Mouse (Mus musculus) kidney, embryonic 15.5 days (tissue): Measurements from ENCODE around the gene Tbx20. TPM values are rescaled to one million over a fixed set of nuclear protein-coding genes. Genes with fewer than 3 reads are reported as not detected.

Experiments
- ATAC-seq: fragments of 200-750 bp; cut with Nextera tagmentation; replicated peaks from 2 replicates; pipeline ENCODE4 v1.8.0; 2017; ENCODE audit warnings: moderate TSS enrichment; ENCODE audit not compliant: low FRiP score
- H3K27ac ChIP-seq: fragments of 300-500 bp; sonication (generic); 2 replicates; pipeline ENCODE4 v1.5.1; 2015; ENCODE audit warnings: mild to moderate bottlenecking, inconsistent platforms
- H3K27me3 ChIP-seq: fragments of 300-500 bp; sonication (generic); 2 replicates; pipeline ENCODE4 v1.6.1; 2015; ENCODE audit warnings: inconsistent platforms
- H3K36me3 ChIP-seq: fragments of 300-500 bp; sonication (generic); 2 replicates; pipeline ENCODE4 v1.6.1; 2015; ENCODE audit warnings: inconsistent platforms
- H3K4me1 ChIP-seq: fragments of 300-500 bp; sonication (generic); 2 replicates; pipeline ENCODE4 v1.6.1; 2015; ENCODE audit warnings: inconsistent platforms
- H3K4me2 ChIP-seq: fragments of 300-500 bp; sonication (generic); 2 replicates; pipeline ENCODE4 v1.6.1; 2015; ENCODE audit warnings: moderate library complexity, mild to moderate bottlenecking, inconsistent platforms
- H3K4me3 ChIP-seq: fragments of 300-500 bp; sonication (generic); replicated peaks from 2 replicates; pipeline ENCODE4 v1.5.1; 2015; ENCODE audit warnings: mild to moderate bottlenecking, inconsistent platforms
- H3K9ac ChIP-seq: fragments of 300-500 bp; sonication (generic); 2 replicates; pipeline ENCODE4 v1.6.1; 2015; ENCODE audit warnings: mild to moderate bottlenecking, inconsistent platforms
- H3K9me3 ChIP-seq: fragments of 300-500 bp; sonication (generic); replicated peaks from 2 replicates; pipeline ENCODE4 v1.6.1; 2016; ENCODE audit warnings: inconsistent platforms
- WGBS: fragments of 180-500 bp; shearing (Covaris S2); methylation state at CpG from one replicate; pipeline ENCODE4 v1.1.7; 2015; ENCODE audit warnings: mixed read lengths; 5-methylcytosine and 5-hydroxymethylcytosine counted together
- polyA plus RNA-seq: library from polyadenylated mRNA; unstranded; fragments of >200 nt; fragmentation: Nextera tagmentation; extraction: Ambion mirVana; gene quantifications from 2 replicates; pipeline ENCODE4 v1.2.1, GENCODE M21; 2015

Gene Tbx20
- polyA plus RNA-seq, 1 experiment from 2014 or later = 0.78 TPM

DNA sequence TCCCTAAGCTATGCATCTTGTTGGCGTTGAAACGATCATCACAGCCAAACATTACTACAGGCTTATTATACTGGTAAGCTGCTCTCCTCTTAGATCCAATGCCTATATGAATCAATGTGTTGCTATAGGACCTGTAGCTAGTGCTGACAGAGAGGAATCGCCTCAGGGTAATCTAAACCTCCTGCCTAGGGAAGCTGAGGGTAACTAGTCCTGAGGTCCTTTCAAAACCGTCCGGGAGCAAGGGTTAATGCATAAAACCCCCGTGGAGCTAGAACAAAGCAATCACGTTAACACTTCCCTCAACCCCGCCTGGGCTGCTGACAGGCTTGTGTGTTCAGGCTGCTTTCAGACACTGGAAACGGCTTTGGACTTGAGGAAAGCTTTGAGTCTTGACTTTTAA lies 2.4 kb upstream of the Tbx20 start:
- WGBS = 2% methylated on average over 9 of the region's 9 CpGs

DNA sequence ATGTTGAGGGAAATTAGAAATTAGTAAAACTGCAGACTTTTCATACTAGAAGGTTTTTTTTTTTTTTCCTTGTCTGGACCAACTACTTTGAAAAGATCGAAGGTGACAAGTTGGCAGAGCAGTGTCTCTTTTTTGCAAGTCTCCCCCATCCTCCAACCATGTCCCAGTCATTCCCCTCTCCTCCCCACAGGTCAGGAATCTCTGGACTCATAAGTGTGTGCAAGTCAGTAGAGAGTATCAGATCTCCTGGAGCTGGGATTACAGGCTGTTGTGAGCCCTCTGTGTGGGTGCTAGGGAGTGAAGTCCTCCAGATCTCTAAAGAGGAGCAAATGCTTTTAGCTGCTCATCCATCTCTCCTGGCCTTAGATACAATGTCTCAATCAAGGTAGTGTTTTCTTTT lies 1.5 kb upstream of the Tbx20 start:
- Histone ChIP-seq H3K27me3 (peaks cover 99% of the 10 kb centered on the region), H3K36me3 (no peaks in the 10 kb centered on the region), H3K9me3 (no peaks in the 10 kb centered on the region), H3K4me1 (peaks cover 26% of the 10 kb centered on the region), H3K9ac (no peak overlapping the region), H3K4me2 (no peak overlapping the region), H3K27ac (no peak overlapping the region), H3K4me3 (no peak overlapping the region)
- no peak for ATAC-seq
- 9% methylated on average over 1 of the region's 1 CpGs for WGBS

More for the DNA sequence above, 2.4 kb upstream of the Tbx20 start:
- H3K4me2 ChIP-seq = no peak overlapping the region
- H3K36me3 ChIP-seq = no peaks in the 10 kb centered on the region
- peaks cover 31% of the 10 kb centered on the region for H3K4me1 ChIP-seq
- no peak overlapping the region for H3K9ac ChIP-seq
- no peak overlapping the region for H3K4me3 ChIP-seq
- no peak for ATAC-seq
- H3K27me3 ChIP-seq = peaks cover 99% of the 10 kb centered on the region
- no peaks in the 10 kb centered on the region for H3K9me3 ChIP-seq
- H3K27ac ChIP-seq = no peak overlapping the region

DNA sequence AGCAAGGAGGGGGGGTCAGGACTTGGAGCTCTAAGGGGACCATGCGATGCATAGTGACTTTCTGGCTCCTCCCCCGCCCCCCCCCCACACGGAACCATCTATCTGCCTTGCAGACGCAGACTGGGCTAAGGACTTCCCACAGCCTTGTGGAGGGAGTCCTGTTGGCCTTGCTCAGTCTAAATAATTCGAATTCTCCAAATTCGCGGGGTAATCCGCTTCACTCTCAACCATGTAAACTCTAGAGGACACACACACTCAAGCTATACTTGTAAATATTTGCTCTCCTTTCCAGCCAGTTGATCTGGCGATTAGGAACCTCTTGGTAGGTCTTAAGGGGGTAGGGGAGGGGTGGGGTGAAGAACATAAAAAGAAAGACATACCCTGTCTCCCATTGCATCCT lies 898 bp upstream of the Tbx20 start:
- H3K4me3 ChIP-seq = no peak overlapping the region
- H3K4me1 ChIP-seq = peaks cover 29% of the 10 kb centered on the region
- H3K27ac ChIP-seq = no peak overlapping the region
- no peaks in the 10 kb centered on the region for H3K36me3 ChIP-seq
- no peak overlapping the region for H3K4me2 ChIP-seq
- under 1% methylated on average over 9 of the region's 9 CpGs for WGBS
- H3K27me3 ChIP-seq = peaks cover 99% of the 10 kb centered on the region
- H3K9ac ChIP-seq = no peak overlapping the region
- no peak for ATAC-seq
- no peaks in the 10 kb centered on the region for H3K9me3 ChIP-seq

DNA sequence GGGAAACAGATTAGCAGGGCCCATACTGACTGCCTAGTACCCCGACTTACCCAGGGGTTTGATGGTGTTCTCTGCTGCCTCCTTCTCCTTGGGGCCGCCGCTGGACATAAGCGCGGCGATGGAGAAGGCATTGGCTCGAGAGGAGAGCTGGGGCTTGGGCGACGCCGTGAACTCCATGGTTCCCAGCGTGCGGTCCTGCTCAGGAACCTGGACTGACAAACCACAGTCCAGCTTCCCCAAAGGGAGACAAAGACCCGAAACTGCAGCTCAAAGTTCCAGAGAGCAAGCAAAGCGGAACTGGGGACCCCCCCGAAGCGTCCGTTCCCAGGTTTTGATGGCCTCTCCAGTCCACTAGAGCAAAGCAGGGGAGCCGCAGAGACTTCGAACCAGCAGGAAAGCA lies 434 bp downstream of the Tbx20 start:
- Histone ChIP-seq H3K9ac (no peak overlapping the region), H3K4me1 (peaks cover 31% of the 10 kb centered on the region), H3K36me3 (no peaks in the 10 kb centered on the region), H3K9me3 (no peaks in the 10 kb centered on the region), H3K4me2 (peak overlapping the region; percentile 58), H3K27ac (no peak overlapping the region), H3K27me3 (peaks cover 96% of the 10 kb centered on the region), H3K4me3 (peak overlapping the region; percentile 37)
- 1% methylated on average over 19 of the region's 19 CpGs for WGBS
- peak; percentile 16; the same call in 1 of the 2 replicates for ATAC-seq

DNA sequence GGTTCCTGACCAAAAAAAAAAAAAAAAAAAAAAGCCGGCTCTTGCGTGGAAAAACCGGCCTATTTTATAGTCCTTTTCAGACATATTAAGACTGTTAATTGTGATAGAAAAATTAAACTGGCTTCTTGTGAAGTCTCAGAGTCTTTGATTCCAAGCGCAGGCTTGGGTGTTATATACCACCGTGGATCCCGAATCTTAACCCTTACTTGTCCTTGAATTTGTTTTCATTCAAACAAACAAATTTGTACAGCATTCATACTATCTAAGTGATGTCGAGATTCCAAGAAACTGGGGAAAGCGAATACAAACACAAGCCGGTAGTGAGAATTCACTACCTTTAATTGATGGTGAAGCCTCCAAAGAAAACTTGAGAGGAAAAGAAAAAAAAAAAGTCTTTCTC lies 932 bp downstream of the Tbx20 start:
- peak overlapping the region; percentile 37; the same call in 1 of the 2 replicates for H3K4me3 ChIP-seq
- H3K9me3 ChIP-seq = no peaks in the 10 kb centered on the region
- peak overlapping the region; percentile 58; the same call in 1 of the 2 replicates for H3K4me2 ChIP-seq
- peaks cover 96% of the 10 kb centered on the region for H3K27me3 ChIP-seq
- 4% methylated on average over 9 of the region's 9 CpGs for WGBS
- H3K4me1 ChIP-seq = peaks cover 31% of the 10 kb centered on the region
- H3K27ac ChIP-seq = no peak overlapping the region
- H3K36me3 ChIP-seq = no peaks in the 10 kb centered on the region
- no peak overlapping the region for H3K9ac ChIP-seq
- no peak for ATAC-seq

DNA sequence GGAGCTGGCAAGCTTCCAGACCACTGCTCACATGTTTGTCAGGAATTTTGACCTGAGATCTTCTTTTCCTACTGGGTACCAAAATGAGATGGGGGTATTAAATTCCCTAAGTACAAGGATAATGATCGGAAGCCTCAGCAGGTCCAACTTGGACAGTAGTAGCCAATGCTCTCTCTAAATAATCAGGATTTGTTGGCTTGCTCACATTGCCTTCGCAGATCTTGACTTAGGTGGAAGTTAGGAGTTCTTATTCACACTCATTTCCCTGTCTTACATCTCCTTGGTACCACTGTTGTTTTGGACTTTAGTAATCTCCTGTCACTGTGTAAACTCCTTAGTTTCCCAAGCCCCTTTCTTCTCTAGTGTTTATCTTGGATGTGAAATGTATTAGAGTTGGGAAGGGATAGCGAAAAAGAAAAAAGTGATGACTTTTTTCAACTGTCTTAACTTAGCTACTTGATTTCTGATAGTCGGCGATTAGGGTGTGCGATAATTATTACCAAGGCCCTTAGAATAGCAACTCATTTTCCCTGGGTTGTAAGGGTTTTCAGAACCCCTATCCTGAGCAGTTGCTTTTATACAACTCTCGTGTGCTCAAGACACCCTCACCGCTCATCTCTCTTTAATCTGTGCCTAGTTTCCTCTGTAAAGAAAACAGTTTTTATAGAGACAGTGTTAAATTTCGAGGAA lies 1.5 kb downstream of the Tbx20 start:
- H3K27me3 ChIP-seq = peaks cover 96% of the 10 kb centered on the region
- H3K4me3 ChIP-seq = no peak overlapping the region
- H3K27ac ChIP-seq = no peak overlapping the region
- H3K4me2 ChIP-seq = no peak overlapping the region
- 7% methylated on average over 9 of the region's 9 CpGs for WGBS
- no peak for ATAC-seq
- no peaks in the 10 kb centered on the region for H3K36me3 ChIP-seq
- H3K9me3 ChIP-seq = no peaks in the 10 kb centered on the region
- peaks cover 26% of the 10 kb centered on the region for H3K4me1 ChIP-seq
- no peak overlapping the region for H3K9ac ChIP-seq

DNA sequence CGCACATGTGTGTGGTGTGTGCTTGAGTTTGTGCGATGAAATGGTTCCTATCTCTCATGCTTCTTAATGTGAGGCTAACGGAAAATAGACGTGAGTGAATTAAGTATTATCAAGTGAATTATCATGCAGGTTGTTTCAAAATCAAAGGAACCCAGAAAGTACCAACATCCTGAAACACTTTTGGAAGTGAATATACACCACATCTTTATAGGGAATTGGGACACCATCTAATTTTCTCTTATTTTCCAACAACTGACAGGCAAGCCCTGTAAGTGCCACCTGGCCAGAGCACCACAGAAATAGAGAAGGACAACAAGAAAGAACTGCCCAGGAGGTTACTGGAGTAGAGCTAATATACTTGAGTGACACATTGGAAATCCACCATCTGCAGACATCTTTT lies 2.4 kb downstream of the Tbx20 start:
- no peak overlapping the region for H3K27ac ChIP-seq
- H3K4me2 ChIP-seq = no peak overlapping the region
- no peaks in the 10 kb centered on the region for H3K36me3 ChIP-seq
- no peaks in the 10 kb centered on the region for H3K9me3 ChIP-seq
- no peak overlapping the region for H3K9ac ChIP-seq
- WGBS = 9% methylated on average over 4 of the region's 4 CpGs
- peaks cover 22% of the 10 kb centered on the region for H3K4me1 ChIP-seq
- H3K4me3 ChIP-seq = no peak overlapping the region
- peaks cover 94% of the 10 kb centered on the region for H3K27me3 ChIP-seq
- ATAC-seq = no peak

DNA sequence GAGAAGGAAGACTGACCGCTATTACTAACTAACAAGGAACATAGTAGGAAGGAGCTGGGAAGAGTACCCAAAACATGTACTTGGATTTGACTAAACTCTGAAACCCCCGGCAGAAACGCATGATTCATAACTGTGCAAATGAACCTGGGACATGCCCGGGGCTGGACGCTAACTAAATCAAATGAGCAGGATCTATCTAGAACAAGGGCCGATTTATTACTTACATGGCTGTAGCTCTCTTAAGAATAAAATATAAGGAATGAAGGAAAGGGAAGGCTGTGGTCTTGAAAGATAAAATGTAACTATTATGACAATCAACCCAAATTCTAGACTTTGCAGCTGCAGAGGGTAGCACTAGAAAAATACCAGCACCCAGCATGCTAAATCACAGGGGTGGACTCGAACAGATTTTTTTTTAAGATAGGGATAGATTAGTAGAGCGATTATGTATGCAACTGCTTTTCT lies 3.1 kb downstream of the Tbx20 start:
- Histone ChIP-seq H3K27ac (no peak overlapping the region), H3K36me3 (no peaks in the 10 kb centered on the region), H3K9me3 (no peaks in the 10 kb centered on the region), H3K4me2 (no peak overlapping the region), H3K9ac (no peak overlapping the region), H3K4me1 (peaks cover 22% of the 10 kb centered on the region), H3K4me3 (peak overlapping the region; percentile 25; the same call in 1 of the 2 replicates), H3K27me3 (peaks cover 92% of the 10 kb centered on the region)
- no peak for ATAC-seq
- 2% methylated on average over 8 of the region's 8 CpGs for WGBS

DNA sequence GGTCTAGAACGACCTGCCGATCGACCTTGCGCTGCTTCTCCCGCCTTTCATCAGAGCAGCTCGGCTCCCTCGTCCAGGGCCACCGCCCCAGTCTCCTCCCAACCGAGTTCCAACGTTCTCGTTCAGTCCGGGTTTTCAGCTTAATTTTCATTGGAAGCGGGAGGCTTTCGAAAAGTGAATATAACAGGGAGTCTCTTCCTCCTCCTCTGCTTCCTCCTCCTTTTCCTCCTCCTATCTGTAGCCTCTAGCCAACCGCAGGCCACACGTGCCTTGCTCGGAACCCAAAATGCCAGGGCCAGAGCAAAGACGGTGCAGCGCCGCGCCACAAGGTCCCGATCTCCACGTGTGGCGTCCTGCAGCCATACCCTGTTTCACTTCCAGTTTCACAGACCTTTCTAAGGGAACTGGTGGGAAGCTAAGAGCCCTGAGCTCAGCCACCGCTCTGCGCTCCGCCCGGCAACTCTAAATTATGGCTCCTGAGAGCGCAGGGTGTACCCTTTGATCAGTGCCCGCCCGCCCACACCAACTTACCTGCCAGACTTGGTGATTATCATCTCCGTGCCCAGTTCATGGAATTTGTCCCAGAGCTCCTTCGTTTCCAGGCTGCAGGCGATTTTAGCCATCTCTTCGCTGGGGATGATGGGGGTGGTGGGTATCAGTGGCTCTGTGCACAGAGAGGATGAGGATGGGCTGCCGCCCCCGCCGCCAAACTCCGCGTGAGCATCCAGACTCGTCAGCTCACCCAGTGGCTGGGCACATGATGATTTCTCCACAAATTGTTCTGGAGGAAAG lies 3.8 kb downstream of the Tbx20 start:
- no peak for ATAC-seq
- Histone ChIP-seq H3K9me3 (no peaks in the 10 kb centered on the region), H3K4me3 (peak overlapping the region; percentile 25), H3K36me3 (no peaks in the 10 kb centered on the region), H3K9ac (no peak overlapping the region), H3K4me1 (peaks cover 22% of the 10 kb centered on the region), H3K27ac (no peak overlapping the region), H3K4me2 (peak overlapping the region; percentile 48), H3K27me3 (peaks cover 93% of the 10 kb centered on the region)
- 2% methylated on average over 41 of the region's 41 CpGs for WGBS

DNA sequence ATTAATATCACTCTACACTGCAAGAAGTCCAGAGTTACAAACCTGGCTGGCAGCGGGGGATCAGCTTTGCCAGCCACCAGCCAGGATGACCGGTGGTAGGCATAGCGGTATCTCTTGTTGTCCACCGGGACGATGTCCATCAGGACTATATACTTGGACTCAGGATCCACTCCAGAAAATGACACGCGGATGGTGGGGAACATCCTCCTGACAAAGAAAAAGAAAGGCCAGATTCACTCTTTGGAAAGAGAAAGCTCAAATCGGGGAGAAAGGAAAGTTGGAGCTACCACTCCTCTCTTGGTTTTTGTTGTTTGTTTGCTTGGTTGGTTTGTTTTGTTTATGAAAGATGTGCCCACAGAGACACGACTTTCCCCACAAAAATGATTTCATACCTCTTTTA lies 4.5 kb downstream of the Tbx20 start:
- under 1% methylated on average over 9 of the region's 9 CpGs for WGBS
- Histone ChIP-seq H3K4me1 (peaks cover 22% of the 10 kb centered on the region), H3K9me3 (no peaks in the 10 kb centered on the region), H3K27ac (no peak overlapping the region), H3K4me3 (peak overlapping the region; percentile 25; the same call in 1 of the 2 replicates), H3K36me3 (no peaks in the 10 kb centered on the region), H3K27me3 (peaks cover 93% of the 10 kb centered on the region), H3K4me2 (no peak overlapping the region; the same call in 1 of the 2 replicates), H3K9ac (no peak overlapping the region)
- ATAC-seq = no peak

DNA sequence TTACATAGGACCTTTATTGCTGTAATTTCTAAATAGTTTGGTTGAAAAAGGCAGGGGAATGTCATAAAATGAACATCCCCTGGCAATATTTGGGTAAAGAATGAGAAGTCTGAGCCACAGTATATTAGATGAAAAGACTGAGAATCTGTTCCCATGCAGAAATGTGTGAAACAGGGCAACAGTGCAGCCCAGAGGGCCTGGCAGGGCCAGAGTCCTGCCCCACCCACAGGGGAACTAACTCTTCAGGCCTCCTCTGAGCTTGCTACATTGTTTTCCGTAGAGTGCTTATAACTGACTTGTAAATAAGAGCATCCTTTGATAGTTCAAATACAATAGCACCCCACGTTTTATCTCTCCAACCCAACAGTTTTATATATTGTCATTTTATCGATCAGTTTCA lies 7.0 kb downstream of the Tbx20 start:
- ATAC-seq = no peak
- H3K4me1 ChIP-seq = peaks cover 10% of the 10 kb centered on the region
- no peaks in the 10 kb centered on the region for H3K36me3 ChIP-seq
- H3K4me2 ChIP-seq = no peak overlapping the region
- no peak overlapping the region for H3K27ac ChIP-seq
- no peak overlapping the region for H3K4me3 ChIP-seq
- WGBS = 43% methylated on average over 3 of the region's 3 CpGs
- H3K27me3 ChIP-seq = peaks cover 88% of the 10 kb centered on the region
- H3K9me3 ChIP-seq = no peaks in the 10 kb centered on the region
- no peak overlapping the region for H3K9ac ChIP-seq

DNA sequence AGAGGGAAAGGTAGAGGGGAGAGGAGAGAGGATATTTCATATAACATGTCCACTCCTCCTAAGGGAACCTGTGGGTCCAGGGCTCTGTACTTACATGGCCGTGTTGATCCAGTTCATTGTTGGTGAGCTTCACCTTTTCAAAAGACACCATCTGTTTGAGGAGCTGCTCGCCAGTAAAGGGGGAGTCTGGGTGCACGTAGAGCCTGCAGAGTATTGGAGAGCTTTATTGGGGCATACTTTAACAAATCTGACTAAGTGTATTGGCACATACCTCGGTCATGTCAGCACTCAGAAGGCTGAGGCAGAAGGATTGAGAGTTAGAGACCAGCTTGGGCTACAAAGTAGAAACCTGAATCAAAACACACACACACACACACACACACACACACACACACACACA lies 8.5 kb downstream of the Tbx20 start:
- ATAC-seq = no peak
- Histone ChIP-seq H3K4me2 (no peak overlapping the region), H3K36me3 (no peaks in the 10 kb centered on the region), H3K9ac (no peak overlapping the region), H3K9me3 (no peaks in the 10 kb centered on the region), H3K4me3 (no peak overlapping the region), H3K27ac (no peak overlapping the region), H3K4me1 (peaks cover 8% of the 10 kb centered on the region), H3K27me3 (peaks cover 80% of the 10 kb centered on the region)
- WGBS = 46% methylated on average over 4 of the region's 4 CpGs
